Mouse (Mus musculus): ENCODE data around the gene Col25a1. TPM values are rescaled to one million over a fixed set of nuclear protein-coding genes. Genes with fewer than 3 reads are reported as not detected.

The Col25a1 gene
- polyA plus RNA-seq, 1 experiment = 0.01 TPM

DNA sequence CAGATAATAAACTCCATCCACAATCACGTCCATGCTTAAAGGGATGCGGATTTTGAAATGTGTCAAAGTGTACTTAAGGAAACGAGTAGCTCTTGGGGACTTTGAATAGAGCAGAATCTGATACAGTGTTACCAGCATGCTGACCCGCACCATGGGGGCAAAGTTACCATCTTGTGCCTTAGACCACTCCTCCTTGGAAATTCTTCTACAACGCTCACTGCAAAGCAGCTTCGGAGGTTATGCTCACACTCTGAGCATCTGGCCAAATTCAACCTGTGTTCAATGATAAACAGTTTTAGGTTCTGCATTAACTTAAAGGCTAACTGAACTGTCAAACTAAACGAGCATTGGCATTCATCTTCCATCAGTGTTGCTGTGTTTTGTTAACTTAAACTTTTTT, 452.7 kb downstream of the Col25a1 start:
- H3K36me3 ChIP-seq (ENCODE audit: control insufficient read depth, insufficient read depth, low read length) = no peaks in the 10 kb centered on the region
- TF ChIP-seq POLR2A (IDR thresholded peaks at IDR 0.05; ENCODE audit: low read depth, low read length) (no peak), CTCF (IDR thresholded peaks at IDR 0.05; ENCODE audit: extremely low read depth, insufficient read depth, insufficient read length, insufficient replicate concordance) (no peak)
- no peak overlapping the region for H3K27ac ChIP-seq (ENCODE audit: insufficient read depth, low read length)
- no peaks in the 10 kb centered on the region for H3K27me3 ChIP-seq (ENCODE audit: control insufficient read depth, insufficient read depth, low read length)
- 85% methylated on average over 7 of the region's 7 CpGs for WGBS
- DNase-seq (ENCODE audit: low read depth in 1 of 2, low spot score in 2 of 2) = no peak
- H3K4me1 ChIP-seq (ENCODE audit: control insufficient read depth, insufficient read depth, insufficient read length) = no peaks in the 10 kb centered on the region
- H3K4me3 ChIP-seq (ENCODE audit: extremely low read depth, insufficient read depth, insufficient read length) = no peak overlapping the region

DNA sequence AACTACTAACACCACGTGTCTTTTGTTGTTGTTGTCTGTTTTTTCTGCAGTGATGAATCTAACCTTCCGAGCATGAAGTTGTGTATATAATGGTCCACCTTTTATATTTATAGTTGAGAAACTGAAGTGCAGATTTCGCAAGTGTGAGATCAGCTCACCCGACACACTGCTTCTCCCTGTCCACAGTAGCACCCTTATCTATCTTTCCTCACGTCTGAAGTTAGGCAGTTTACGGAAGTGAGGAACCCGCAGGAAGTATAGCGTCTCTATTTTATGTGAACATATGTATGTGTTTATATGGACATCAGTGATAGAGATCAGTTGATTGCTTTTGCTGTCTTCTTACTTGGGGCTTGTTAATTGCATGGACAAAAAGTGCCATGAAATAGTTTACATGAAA, 463.7 kb downstream of the Col25a1 start:
- TF ChIP-seq POLR2A (IDR thresholded peaks at IDR 0.05; ENCODE audit: low read depth, low read length) (no peak), CTCF (IDR thresholded peaks at IDR 0.05; ENCODE audit: extremely low read depth, insufficient read depth, insufficient read length, insufficient replicate concordance) (no peak)
- 79% methylated on average over 8 of the region's 8 CpGs for WGBS
- Histone ChIP-seq H3K4me1 (ENCODE audit: control insufficient read depth, insufficient read depth, insufficient read length) (no peaks in the 10 kb centered on the region), H3K36me3 (ENCODE audit: control insufficient read depth, insufficient read depth, low read length) (no peaks in the 10 kb centered on the region), H3K4me3 (ENCODE audit: extremely low read depth, insufficient read depth, insufficient read length) (no peak overlapping the region), H3K27ac (ENCODE audit: insufficient read depth, low read length) (no peak overlapping the region), H3K27me3 (ENCODE audit: control insufficient read depth, insufficient read depth, low read length) (no peaks in the 10 kb centered on the region)
- no peak for DNase-seq (ENCODE audit: low read depth in 1 of 2, low spot score in 2 of 2)

DNA sequence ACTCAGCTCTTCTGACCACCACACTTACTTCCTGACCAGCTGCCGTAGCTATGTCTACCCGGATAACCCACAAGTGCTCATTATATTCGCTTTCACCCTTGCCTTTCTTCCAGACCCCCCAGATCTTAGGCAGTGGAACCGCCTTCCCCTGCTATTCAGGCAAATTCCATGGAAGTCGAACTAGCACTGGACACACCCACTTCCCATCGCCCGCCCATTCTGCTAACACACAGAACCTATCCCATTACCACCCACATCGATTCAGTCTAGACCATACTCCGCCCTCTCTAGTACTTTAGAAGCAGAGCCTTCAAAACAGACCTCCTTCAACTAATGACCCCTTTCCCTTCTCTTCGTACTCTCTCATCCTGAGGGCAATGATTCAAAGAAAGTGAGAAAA, 470.2 kb downstream of the Col25a1 start:
- no peaks in the 10 kb centered on the region for H3K4me1 ChIP-seq (ENCODE audit: control insufficient read depth, insufficient read depth, insufficient read length)
- TF ChIP-seq POLR2A (IDR thresholded peaks at IDR 0.05; ENCODE audit: low read depth, low read length) (no peak), CTCF (IDR thresholded peaks at IDR 0.05; ENCODE audit: extremely low read depth, insufficient read depth, insufficient read length, insufficient replicate concordance) (no peak)
- H3K4me3 ChIP-seq (ENCODE audit: extremely low read depth, insufficient read depth, insufficient read length) = no peak overlapping the region
- no peak overlapping the region for H3K27ac ChIP-seq (ENCODE audit: insufficient read depth, low read length)
- WGBS = 75% methylated on average over 10 of the region's 10 CpGs
- H3K27me3 ChIP-seq (ENCODE audit: control insufficient read depth, insufficient read depth, low read length) = no peaks in the 10 kb centered on the region
- DNase-seq (ENCODE audit: low read depth in 1 of 2, low spot score in 2 of 2) = no peak
- H3K36me3 ChIP-seq (ENCODE audit: control insufficient read depth, insufficient read depth, low read length) = no peaks in the 10 kb centered on the region

- H3K36me3 ChIP-seq (ENCODE audit: control insufficient read depth, insufficient read depth, low read length) = no peaks in the 10 kb centered on the region
- 89% methylated on average over 2 of the region's 2 CpGs for WGBS
- no peak overlapping the region for H3K4me3 ChIP-seq (ENCODE audit: extremely low read depth, insufficient read depth, insufficient read length)
- H3K27ac ChIP-seq (ENCODE audit: insufficient read depth, low read length) = no peak overlapping the region
- H3K27me3 ChIP-seq (ENCODE audit: control insufficient read depth, insufficient read depth, low read length) = no peaks in the 10 kb centered on the region
- TF ChIP-seq POLR2A (IDR thresholded peaks at IDR 0.05; ENCODE audit: low read depth, low read length) (no peak), CTCF (IDR thresholded peaks at IDR 0.05; ENCODE audit: extremely low read depth, insufficient read depth, insufficient read length, insufficient replicate concordance) (no peak)
- H3K4me1 ChIP-seq (ENCODE audit: control insufficient read depth, insufficient read depth, insufficient read length) = no peaks in the 10 kb centered on the region
- DNase-seq (ENCODE audit: low read depth in 1 of 2, low spot score in 2 of 2) = no peak
These were observed 476.6 kb downstream of the Col25a1 start for GRCm38 (mm10) chr3:130607924-130608323.

DNA sequence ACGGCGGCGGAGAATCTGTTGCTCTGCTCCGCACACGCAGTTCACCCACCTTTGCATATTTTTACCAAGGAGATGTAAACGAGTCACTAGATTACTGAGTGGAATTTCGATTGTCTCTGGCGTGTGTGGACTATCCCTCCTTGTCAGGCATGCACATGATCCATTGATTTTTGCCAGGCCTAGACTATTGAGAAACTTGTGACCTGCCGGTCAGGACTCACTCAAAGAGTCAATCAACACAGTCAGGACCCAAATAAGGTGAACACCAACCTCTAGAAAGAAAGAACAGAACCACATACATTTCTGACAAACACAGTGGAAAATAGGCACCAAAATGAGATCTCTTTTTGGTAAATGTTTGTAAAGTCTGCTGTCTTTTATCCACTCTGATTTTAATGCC, 483.1 kb downstream of the Col25a1 start:
- no peaks in the 10 kb centered on the region for H3K36me3 ChIP-seq (ENCODE audit: control insufficient read depth, insufficient read depth, low read length)
- H3K4me1 ChIP-seq (ENCODE audit: control insufficient read depth, insufficient read depth, insufficient read length) = no peaks in the 10 kb centered on the region
- DNase-seq (ENCODE audit: low read depth in 1 of 2, low spot score in 2 of 2) = no peak
- TF ChIP-seq CTCF (IDR thresholded peaks at IDR 0.05; ENCODE audit: extremely low read depth, insufficient read depth, insufficient read length, insufficient replicate concordance) (no peak), POLR2A (IDR thresholded peaks at IDR 0.05; ENCODE audit: low read depth, low read length) (no peak)
- H3K4me3 ChIP-seq (ENCODE audit: extremely low read depth, insufficient read depth, insufficient read length) = no peak overlapping the region
- no peak overlapping the region for H3K27ac ChIP-seq (ENCODE audit: insufficient read depth, low read length)
- no peaks in the 10 kb centered on the region for H3K27me3 ChIP-seq (ENCODE audit: control insufficient read depth, insufficient read depth, low read length)
- 89% methylated on average over 9 of the region's 9 CpGs for WGBS

DNA sequence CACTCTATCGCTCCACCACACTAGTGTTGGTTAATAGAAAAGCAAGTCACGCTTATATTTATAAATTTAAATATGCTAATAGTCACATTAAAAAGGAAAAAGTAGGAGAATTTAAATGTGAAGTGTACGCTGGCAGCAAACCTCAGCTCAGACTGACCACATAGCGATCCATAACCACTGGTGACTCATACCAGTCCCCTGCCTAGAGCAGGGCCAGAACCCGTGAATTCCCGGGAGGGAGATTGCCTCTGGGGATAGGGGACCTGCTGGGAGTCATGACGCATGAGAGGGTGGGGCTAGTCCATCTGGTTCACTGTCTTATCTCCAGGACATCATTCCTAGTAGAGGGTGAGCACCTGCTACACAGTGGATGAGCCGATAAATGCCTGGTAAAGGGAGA, 484.3 kb downstream of the Col25a1 start:
- Histone ChIP-seq H3K36me3 (ENCODE audit: control insufficient read depth, insufficient read depth, low read length) (no peaks in the 10 kb centered on the region), H3K4me1 (ENCODE audit: control insufficient read depth, insufficient read depth, insufficient read length) (no peaks in the 10 kb centered on the region), H3K27ac (ENCODE audit: insufficient read depth, low read length) (no peak overlapping the region), H3K27me3 (ENCODE audit: control insufficient read depth, insufficient read depth, low read length) (no peaks in the 10 kb centered on the region), H3K4me3 (ENCODE audit: extremely low read depth, insufficient read depth, insufficient read length) (no peak overlapping the region)
- 73% methylated on average over 8 of the region's 8 CpGs for WGBS
- TF ChIP-seq POLR2A (IDR thresholded peaks at IDR 0.05; ENCODE audit: low read depth, low read length) = no peak
- TF ChIP-seq CTCF (IDR thresholded peaks at IDR 0.05; ENCODE audit: extremely low read depth, insufficient read depth, insufficient read length, insufficient replicate concordance) = no peak
- no peak for DNase-seq (ENCODE audit: low read depth in 1 of 2, low spot score in 2 of 2)

- no peaks in the 10 kb centered on the region for H3K4me1 ChIP-seq (ENCODE audit: control insufficient read depth, insufficient read depth, insufficient read length)
- DNase-seq (ENCODE audit: low read depth in 1 of 2, low spot score in 2 of 2) = no peak
- no peaks in the 10 kb centered on the region for H3K27me3 ChIP-seq (ENCODE audit: control insufficient read depth, insufficient read depth, low read length)
- H3K4me3 ChIP-seq (ENCODE audit: extremely low read depth, insufficient read depth, insufficient read length) = no peak within 1 kb of the TSS
- H3K36me3 ChIP-seq (ENCODE audit: control insufficient read depth, insufficient read depth, low read length) = no peaks in the 10 kb centered on the region
- TF ChIP-seq CTCF (IDR thresholded peaks at IDR 0.05; ENCODE audit: extremely low read depth, insufficient read depth, insufficient read length, insufficient replicate concordance) = no peak
- no peak for TF ChIP-seq POLR2A (IDR thresholded peaks at IDR 0.05; ENCODE audit: low read depth, low read length)
- 11% methylated on average over 10 of the region's 10 CpGs for WGBS
- H3K27ac ChIP-seq (ENCODE audit: insufficient read depth, low read length) = no peak within 1 kb of the TSS
These were observed 486.2 kb downstream of the Col25a1 start, which contains the start of gene Etnppl for GRCm38 (mm10) chr3:130617439-130617898. Gene Etnppl (plus strand): TSS chr3:130617448.

Measured in spleen, adult 2 months (tissue).